Mouse (Mus musculus): ENCODE measurements around the gene Fam160a1.

DNA sequence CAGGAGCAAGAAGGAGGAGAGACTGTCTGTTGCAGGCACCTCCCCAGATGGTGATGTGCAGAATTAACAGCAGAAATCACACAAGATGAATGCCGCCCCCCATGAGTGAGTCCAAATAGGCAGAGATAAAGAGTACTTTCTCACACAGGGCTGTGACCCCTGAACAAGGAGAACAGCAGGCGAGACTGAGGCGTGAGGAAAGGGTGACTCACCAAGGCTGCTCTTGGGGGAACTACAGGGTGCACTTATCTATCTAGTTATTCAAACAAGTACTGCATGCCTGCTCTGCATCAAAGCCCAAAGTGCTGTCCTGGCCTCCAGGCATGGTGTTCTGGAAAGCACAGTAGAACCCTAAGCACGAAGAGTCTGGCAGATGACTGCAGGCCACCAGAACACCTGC is 43.2 kb downstream of the Fam160a1 start:
- TF ChIP-seq CTCF (IDR thresholded peaks at IDR 0.05; ENCODE audit: low read depth) (no peak), EP300 (IDR thresholded peaks at IDR 0.05; ENCODE audit: low read depth) (no peak)
